Mouse (Mus musculus): ENCODE results near the gene Oma1. TPM values are rescaled to one million over a fixed set of nuclear protein-coding genes. Genes with fewer than 3 reads are reported as not detected.

The Oma1 gene
- polyA plus RNA-seq, 1 experiment from 2014 or later = 33.3 TPM

GRCm38 (mm10) chr4:103387292-103387691 lies 73.7 kb downstream of the Oma1 start:
- Histone ChIP-seq H3K4me3 (ENCODE audit: low read length) (no peak overlapping the region), H3K36me3 (ENCODE audit: control insufficient read depth, insufficient read depth) (no peaks in the 10 kb centered on the region), H3K27ac (ENCODE audit: low read length) (no peak overlapping the region), H3K9me3 (replicated peaks; ENCODE audit: control insufficient read depth, low read length) (no peaks in the 10 kb centered on the region), H3K4me1 (ENCODE audit: control insufficient read depth, insufficient read depth, low read length) (no peaks in the 10 kb centered on the region), H3K4me2 (ENCODE audit: low read depth, low read length) (no peak overlapping the region), H3K27me3 (ENCODE audit: control insufficient read depth, insufficient read depth, low read length) (no peaks in the 10 kb centered on the region), H3K9ac (ENCODE audit: low read length) (no peak overlapping the region)
- no peak for ATAC-seq (replicated peaks; ENCODE audit: extremely low read depth, insufficient read depth, low FRiP score)
- 58% methylated on average over 3 of the region's 3 CpGs for WGBS

GRCm38 (mm10) chr4:103388530-103389178 lies 75.0 kb downstream of the Oma1 start:
- Histone ChIP-seq H3K4me1 (ENCODE audit: control insufficient read depth, insufficient read depth, low read length) (no peaks in the 10 kb centered on the region), H3K36me3 (ENCODE audit: control insufficient read depth, insufficient read depth) (no peaks in the 10 kb centered on the region), H3K9ac (ENCODE audit: low read length) (no peak overlapping the region), H3K4me2 (ENCODE audit: low read depth, low read length) (no peak overlapping the region), H3K4me3 (ENCODE audit: low read length) (no peak overlapping the region), H3K27ac (ENCODE audit: low read length) (no peak overlapping the region), H3K9me3 (replicated peaks; ENCODE audit: control insufficient read depth, low read length) (no peaks in the 10 kb centered on the region), H3K27me3 (ENCODE audit: control insufficient read depth, insufficient read depth, low read length) (no peaks in the 10 kb centered on the region)
- ATAC-seq (replicated peaks; ENCODE audit: extremely low read depth, insufficient read depth, low FRiP score) = no peak
- WGBS = 67% methylated on average over 8 of the region's 8 CpGs

DNA sequence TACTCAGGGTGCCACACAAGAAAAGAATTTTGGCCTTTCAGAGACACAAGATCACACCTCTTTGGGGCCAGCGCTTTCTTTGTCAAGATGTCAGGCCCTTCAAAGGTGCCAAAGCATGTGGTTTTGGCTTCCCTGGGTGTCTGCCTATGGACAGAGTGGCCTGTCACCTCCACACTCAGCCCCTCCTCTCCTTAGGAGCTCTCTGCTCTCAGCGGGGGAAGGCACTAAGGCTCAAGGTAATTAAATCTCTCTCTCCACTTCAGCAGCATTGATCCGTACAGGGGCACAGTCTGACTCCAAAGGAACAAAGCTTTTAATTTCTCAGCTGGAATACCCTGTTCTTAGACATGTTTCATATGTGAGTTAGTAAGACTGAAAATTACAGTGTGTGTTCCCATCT lies 76.0 kb downstream of the Oma1 start:
- WGBS = 25% methylated on average over 3 of the region's 3 CpGs
- H3K27ac ChIP-seq (ENCODE audit: low read length) = no peak overlapping the region
- no peak overlapping the region for H3K9ac ChIP-seq (ENCODE audit: low read length)
- no peaks in the 10 kb centered on the region for H3K9me3 ChIP-seq (replicated peaks; ENCODE audit: control insufficient read depth, low read length)
- no peak overlapping the region for H3K4me3 ChIP-seq (ENCODE audit: low read length)
- H3K27me3 ChIP-seq (ENCODE audit: control insufficient read depth, insufficient read depth, low read length) = no peaks in the 10 kb centered on the region
- H3K36me3 ChIP-seq (ENCODE audit: control insufficient read depth, insufficient read depth) = no peaks in the 10 kb centered on the region
- no peak for ATAC-seq (replicated peaks; ENCODE audit: extremely low read depth, insufficient read depth, low FRiP score)
- H3K4me2 ChIP-seq (ENCODE audit: low read depth, low read length) = no peak overlapping the region
- H3K4me1 ChIP-seq (ENCODE audit: control insufficient read depth, insufficient read depth, low read length) = no peaks in the 10 kb centered on the region

- no peak overlapping the region for H3K4me3 ChIP-seq (ENCODE audit: low read length)
- 52% methylated on average over 2 of the region's 2 CpGs for WGBS
- no peaks in the 10 kb centered on the region for H3K4me1 ChIP-seq (ENCODE audit: control insufficient read depth, insufficient read depth, low read length)
- H3K4me2 ChIP-seq (ENCODE audit: low read depth, low read length) = no peak overlapping the region
- no peaks in the 10 kb centered on the region for H3K27me3 ChIP-seq (ENCODE audit: control insufficient read depth, insufficient read depth, low read length)
- no peak for ATAC-seq (replicated peaks; ENCODE audit: extremely low read depth, insufficient read depth, low FRiP score)
- no peak overlapping the region for H3K9ac ChIP-seq (ENCODE audit: low read length)
- no peak overlapping the region for H3K27ac ChIP-seq (ENCODE audit: low read length)
- H3K36me3 ChIP-seq (ENCODE audit: control insufficient read depth, insufficient read depth) = no peaks in the 10 kb centered on the region
- no peaks in the 10 kb centered on the region for H3K9me3 ChIP-seq (replicated peaks; ENCODE audit: control insufficient read depth, low read length)
Observed at GRCm38 (mm10) chr4:103390499-103390898, 76.9 kb downstream of the Oma1 start.

- Histone ChIP-seq H3K9ac (ENCODE audit: low read length) (no peak overlapping the region), H3K36me3 (ENCODE audit: control insufficient read depth, insufficient read depth) (no peaks in the 10 kb centered on the region), H3K4me2 (ENCODE audit: low read depth, low read length) (no peak overlapping the region), H3K4me3 (ENCODE audit: low read length) (no peak overlapping the region), H3K4me1 (ENCODE audit: control insufficient read depth, insufficient read depth, low read length) (no peaks in the 10 kb centered on the region), H3K27ac (ENCODE audit: low read length) (no peak overlapping the region), H3K9me3 (replicated peaks; ENCODE audit: control insufficient read depth, low read length) (no peaks in the 10 kb centered on the region), H3K27me3 (ENCODE audit: control insufficient read depth, insufficient read depth, low read length) (no peaks in the 10 kb centered on the region)
- WGBS = 82% methylated on average over 4 of the region's 4 CpGs
- ATAC-seq (replicated peaks; ENCODE audit: extremely low read depth, insufficient read depth, low FRiP score) = no peak
Observed at GRCm38 (mm10) chr4:103395066-103395465, 81.5 kb downstream of the Oma1 start.

DNA sequence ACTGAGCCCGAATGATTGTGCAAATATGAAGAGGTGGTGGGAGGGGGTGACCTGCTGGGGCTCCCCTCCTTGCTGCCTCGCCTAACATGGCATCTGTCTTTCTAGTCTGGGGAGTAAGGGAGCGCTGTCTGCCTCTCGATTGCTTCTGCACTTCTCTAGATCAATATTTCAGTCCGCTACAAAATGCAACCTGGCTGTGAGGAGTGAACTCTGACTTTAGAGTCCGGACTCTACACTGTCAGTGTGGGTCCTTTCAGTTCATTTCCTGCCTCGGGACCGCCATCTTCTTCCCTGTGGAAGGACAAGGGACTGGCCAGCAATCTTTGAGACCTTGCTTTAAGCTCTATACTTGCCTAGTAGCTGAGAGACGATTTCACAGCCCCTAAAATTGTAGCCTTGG lies 82.3 kb downstream of the Oma1 start:
- Histone ChIP-seq H3K9ac (ENCODE audit: low read length) (no peak overlapping the region), H3K27me3 (ENCODE audit: control insufficient read depth, insufficient read depth, low read length) (no peaks in the 10 kb centered on the region), H3K27ac (ENCODE audit: low read length) (no peak overlapping the region), H3K4me1 (ENCODE audit: control insufficient read depth, insufficient read depth, low read length) (no peaks in the 10 kb centered on the region), H3K4me2 (ENCODE audit: low read depth, low read length) (no peak overlapping the region), H3K36me3 (ENCODE audit: control insufficient read depth, insufficient read depth) (no peaks in the 10 kb centered on the region), H3K4me3 (ENCODE audit: low read length) (no peak overlapping the region), H3K9me3 (replicated peaks; ENCODE audit: control insufficient read depth, low read length) (no peaks in the 10 kb centered on the region)
- no peak for ATAC-seq (replicated peaks; ENCODE audit: extremely low read depth, insufficient read depth, low FRiP score)
- WGBS = 78% methylated on average over 9 of the region's 9 CpGs

DNA sequence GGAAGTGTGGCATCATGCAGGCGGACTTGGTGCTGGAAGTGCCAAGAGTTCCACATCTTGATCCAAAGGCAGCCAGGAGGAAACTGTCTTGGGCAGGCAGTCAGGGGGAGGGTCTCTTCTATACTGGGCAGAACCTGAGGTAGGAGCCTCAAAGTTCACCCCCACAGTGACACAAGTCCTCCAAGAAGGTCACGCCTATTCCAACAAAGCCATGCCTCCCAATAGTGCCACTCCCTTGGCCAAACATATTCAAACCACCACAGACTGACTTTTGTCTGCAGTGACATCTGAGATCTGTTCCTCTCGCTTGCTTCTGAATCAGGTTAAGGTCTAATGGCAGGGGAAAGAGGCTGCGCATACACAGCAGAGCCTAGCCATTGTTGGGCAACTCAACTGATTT lies 83.3 kb downstream of the Oma1 start:
- Histone ChIP-seq H3K9ac (ENCODE audit: low read length) (no peak overlapping the region), H3K36me3 (ENCODE audit: control insufficient read depth, insufficient read depth) (no peaks in the 10 kb centered on the region), H3K9me3 (replicated peaks; ENCODE audit: control insufficient read depth, low read length) (no peaks in the 10 kb centered on the region), H3K27me3 (ENCODE audit: control insufficient read depth, insufficient read depth, low read length) (no peaks in the 10 kb centered on the region), H3K27ac (ENCODE audit: low read length) (no peak overlapping the region), H3K4me3 (ENCODE audit: low read length) (no peak overlapping the region), H3K4me1 (ENCODE audit: control insufficient read depth, insufficient read depth, low read length) (no peaks in the 10 kb centered on the region), H3K4me2 (ENCODE audit: low read depth, low read length) (no peak overlapping the region)
- ATAC-seq (replicated peaks; ENCODE audit: extremely low read depth, insufficient read depth, low FRiP score) = no peak
- WGBS = 74% methylated on average over 4 of the region's 4 CpGs

DNA sequence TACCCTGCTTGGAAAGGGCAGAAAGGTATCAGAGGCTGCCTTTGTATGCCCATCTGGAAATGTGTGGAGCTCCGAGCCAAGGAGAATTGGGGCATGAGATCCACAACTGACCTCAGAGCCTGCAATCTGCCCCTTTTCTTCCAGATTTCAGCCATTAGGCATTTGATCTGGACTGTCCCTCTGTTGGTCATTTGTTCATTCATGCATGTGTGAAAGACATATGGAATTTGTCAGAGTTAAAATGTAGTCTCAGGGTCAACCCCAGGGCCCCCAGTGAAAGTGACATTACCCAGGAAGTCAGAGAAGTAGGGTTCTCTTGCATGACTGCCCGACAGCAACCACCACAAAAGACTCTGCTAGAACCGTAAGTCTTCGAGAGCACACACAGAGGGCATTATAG lies 89.0 kb downstream of the Oma1 start:
- 79% methylated on average over 4 of the region's 4 CpGs for WGBS
- no peak for ATAC-seq (replicated peaks; ENCODE audit: extremely low read depth, insufficient read depth, low FRiP score)
- Histone ChIP-seq H3K4me2 (ENCODE audit: low read depth, low read length) (no peak overlapping the region), H3K9ac (ENCODE audit: low read length) (no peak overlapping the region), H3K27me3 (ENCODE audit: control insufficient read depth, insufficient read depth, low read length) (no peaks in the 10 kb centered on the region), H3K4me1 (ENCODE audit: control insufficient read depth, insufficient read depth, low read length) (no peaks in the 10 kb centered on the region), H3K27ac (ENCODE audit: low read length) (no peak overlapping the region), H3K9me3 (replicated peaks; ENCODE audit: control insufficient read depth, low read length) (no peaks in the 10 kb centered on the region), H3K4me3 (ENCODE audit: low read length) (no peak overlapping the region), H3K36me3 (ENCODE audit: control insufficient read depth, insufficient read depth) (no peaks in the 10 kb centered on the region)

DNA sequence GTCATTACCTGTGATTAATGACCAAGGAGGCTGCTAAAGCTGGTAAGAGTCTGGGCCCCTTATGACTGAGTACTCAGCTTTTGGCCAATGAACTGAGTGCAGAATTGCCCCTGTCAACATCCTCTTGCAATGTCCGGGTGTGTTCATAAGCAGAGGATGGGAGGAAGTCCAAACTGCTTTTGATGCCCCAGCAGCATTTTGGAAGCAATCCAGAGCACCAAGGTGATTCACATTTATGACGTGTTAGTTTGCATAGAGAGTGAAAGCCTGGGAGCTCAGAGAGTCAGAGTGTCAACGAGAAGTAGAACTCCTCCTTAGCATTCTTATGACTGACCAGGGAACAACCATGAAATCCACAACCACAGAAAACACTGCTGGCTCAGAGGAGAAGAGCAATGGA lies 91.7 kb downstream of the Oma1 start:
- Histone ChIP-seq H3K9ac (ENCODE audit: low read length) (no peak overlapping the region), H3K4me1 (ENCODE audit: control insufficient read depth, insufficient read depth, low read length) (no peaks in the 10 kb centered on the region), H3K4me3 (ENCODE audit: low read length) (no peak overlapping the region), H3K36me3 (ENCODE audit: control insufficient read depth, insufficient read depth) (no peaks in the 10 kb centered on the region), H3K27me3 (ENCODE audit: control insufficient read depth, insufficient read depth, low read length) (no peaks in the 10 kb centered on the region), H3K9me3 (replicated peaks; ENCODE audit: control insufficient read depth, low read length) (no peaks in the 10 kb centered on the region), H3K27ac (ENCODE audit: low read length) (no peak overlapping the region), H3K4me2 (ENCODE audit: low read depth, low read length) (no peak overlapping the region)
- no peak for ATAC-seq (replicated peaks; ENCODE audit: extremely low read depth, insufficient read depth, low FRiP score)
- 54% methylated on average over 3 of the region's 3 CpGs for WGBS

Data from heart, embryonic 16.5 days (tissue).